Mouse (Mus musculus): Measurements from ENCODE around the gene Pot1a.

DNA sequence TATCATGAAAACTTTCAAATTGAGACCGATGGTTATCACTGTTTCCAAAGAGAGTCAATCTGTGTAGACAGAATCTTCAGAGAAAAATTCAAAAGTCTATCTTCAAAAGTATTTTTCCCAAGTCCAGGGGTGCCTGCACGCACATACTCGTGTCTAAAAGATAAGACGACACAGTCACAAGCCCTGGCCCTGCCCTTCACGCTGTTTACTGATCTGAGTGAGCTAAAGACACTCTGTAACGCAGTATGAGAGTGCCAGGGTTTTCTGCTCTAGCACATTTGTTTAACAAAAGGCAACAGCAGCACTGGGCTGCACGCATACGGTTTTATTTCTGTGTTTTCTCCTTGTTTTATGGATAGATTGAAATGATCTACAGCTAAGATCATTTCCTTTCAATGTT is 41.5 kb downstream of the Pot1a start:
- TF ChIP-seq MAFK (IDR thresholded peaks at IDR 0.05; ENCODE audit: insufficient read depth, low read depth, low read length) (no peak), ZNF384 (IDR thresholded peaks at IDR 0.05; ENCODE audit: low read depth, low read length) (no peak), HCFC1 (IDR thresholded peaks at IDR 0.05; ENCODE audit: borderline replicate concordance, insufficient read depth, low read length) (no peak)
